Mouse (Mus musculus): ENCODE data around the gene Nf1.

DNA sequence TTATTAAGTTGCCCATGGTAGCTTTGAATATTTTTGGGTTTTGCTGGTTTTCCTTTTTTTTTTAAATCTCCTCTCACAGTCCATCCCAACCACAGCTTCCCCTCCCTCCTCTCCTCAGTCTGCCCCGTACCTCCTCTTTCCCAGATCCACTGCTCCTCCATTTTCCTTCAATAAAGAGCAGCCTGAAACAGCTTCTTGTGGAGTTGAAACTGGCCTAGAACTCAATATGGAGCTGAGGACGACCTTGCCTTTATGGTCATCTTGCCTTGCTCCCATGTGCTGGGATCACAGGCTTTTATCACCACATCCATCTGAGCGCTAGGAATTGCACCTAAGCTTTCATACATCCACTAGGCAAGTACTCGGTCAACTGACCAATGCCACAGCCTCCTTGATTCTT, 192.0 kb downstream of the Nf1 start:
- TF ChIP-seq EP300 (IDR thresholded peaks at IDR 0.05) (no peak), CTCF (IDR thresholded peaks at IDR 0.05) (no peak)
